Mouse (Mus musculus) megakaryocyte, embryonic 14.5 days (primary cell): Measurements from ENCODE around the gene Dapp1. TPM values are rescaled to one million over a fixed set of nuclear protein-coding genes. Genes with fewer than 3 reads are reported as not detected.
A peak's percentile ranks its signal among the peaks of the same experiment; 100 is the strongest.

Source experiments
- H3K27me3 ChIP-seq: replicated peaks from 2 replicates; pipeline ENCODE3; 2012; ENCODE audit warnings: inconsistent platforms
- H3K36me3 ChIP-seq: replicated peaks from 2 replicates; pipeline ENCODE3; 2012; ENCODE audit warnings: low read length, inconsistent platforms, mixed read lengths
- H3K4me1 ChIP-seq: 2 replicates; pipeline ENCODE4 v1.6.1; 2012; ENCODE audit warnings: inconsistent platforms
- H3K4me3 ChIP-seq: replicated peaks from 2 replicates; pipeline ENCODE3; 2012; ENCODE audit warnings: moderate library complexity, mild to moderate bottlenecking, inconsistent platforms
- H3K9me3 ChIP-seq: 2 replicates; pipeline ENCODE4 v1.6.1; 2012; ENCODE audit warnings: inconsistent platforms
- FLI1 ChIP-seq: IDR thresholded peaks from 2 replicates; pipeline ENCODE4 v1.6.1; 2012; ENCODE audit warnings: low read length, inconsistent platforms, mixed read lengths
- GATA1 ChIP-seq: IDR thresholded peaks from 3 replicates; pipeline ENCODE4 v1.6.1; 2012; ENCODE audit warnings: mixed read lengths, low read length, inconsistent platforms, borderline replicate concordance
- polyA plus RNA-seq: library from polyadenylated mRNA; stranded (reverse); fragments of >175 nt; gene quantifications from 2 replicates; pipeline ENCODE4 v1.2.3, GENCODE M21; 2012; ENCODE audit warnings: low replicate concordance; ENCODE audit not compliant: insufficient read depth

Dapp1 gene
- polyA plus RNA-seq, 1 experiment: 32.0 TPM

GRCm38 (mm10) chr3:137950191-137950885 lies 31.0 kb downstream of the Dapp1 start:
- TF ChIP-seq FLI1 (no peak), GATA1 (no peak)
- no peaks in the 10 kb centered on the region for H3K9me3 ChIP-seq
- H3K27me3 ChIP-seq: no peaks in the 10 kb centered on the region
- peaks cover 100% of the 10 kb centered on the region for H3K4me1 ChIP-seq
- H3K4me3 ChIP-seq: peak overlapping the region; percentile 75
- peaks cover 99% of the 10 kb centered on the region for H3K36me3 ChIP-seq

- peaks cover 99% of the 10 kb centered on the region for H3K36me3 ChIP-seq
- peaks cover 94% of the 10 kb centered on the region for H3K4me1 ChIP-seq
- no peaks in the 10 kb centered on the region for H3K27me3 ChIP-seq
- no peaks in the 10 kb centered on the region for H3K9me3 ChIP-seq
- TF ChIP-seq GATA1 (no peak), FLI1 (no peak)
- no peak overlapping the region for H3K4me3 ChIP-seq
These were observed 33.8 kb downstream of the Dapp1 start for GRCm38 (mm10) chr3:137947525-137947924.

- TF ChIP-seq FLI1: no peak
- TF ChIP-seq GATA1: no peak
- Histone ChIP-seq H3K9me3 (no peaks in the 10 kb centered on the region), H3K4me3 (no peak overlapping the region), H3K36me3 (peaks cover 99% of the 10 kb centered on the region), H3K27me3 (no peaks in the 10 kb centered on the region), H3K4me1 (peaks cover 94% of the 10 kb centered on the region)
These were observed 34.5 kb downstream of the Dapp1 start for GRCm38 (mm10) chr3:137946827-137947226.

- peaks cover 87% of the 10 kb centered on the region for H3K4me1 ChIP-seq
These were observed 37.6 kb downstream of the Dapp1 start for GRCm38 (mm10) chr3:137943737-137944154.

GRCm38 (mm10) chr3:137942098-137942622 lies 39.2 kb downstream of the Dapp1 start:
- H3K27me3 ChIP-seq: no peaks in the 10 kb centered on the region
- H3K4me3 ChIP-seq: no peak overlapping the region
- H3K9me3 ChIP-seq: no peaks in the 10 kb centered on the region
- H3K4me1 ChIP-seq: peaks cover 84% of the 10 kb centered on the region
- no peak for TF ChIP-seq GATA1
- peaks cover 94% of the 10 kb centered on the region for H3K36me3 ChIP-seq

More at GRCm38 (mm10) chr3:137943737-137944154, 37.6 kb downstream of the Dapp1 start:
- Histone ChIP-seq H3K27me3 (no peaks in the 10 kb centered on the region), H3K9me3 (no peaks in the 10 kb centered on the region), H3K4me3 (no peak overlapping the region), H3K36me3 (peaks cover 95% of the 10 kb centered on the region)
- TF ChIP-seq FLI1: no peak
- no peak for TF ChIP-seq GATA1

GRCm38 (mm10) chr3:137941555-137941954 lies 39.8 kb downstream of the Dapp1 start:
- TF ChIP-seq FLI1 (no peak), GATA1 (no peak)
- Histone ChIP-seq H3K4me3 (no peak overlapping the region), H3K36me3 (peaks cover 94% of the 10 kb centered on the region), H3K27me3 (no peaks in the 10 kb centered on the region), H3K9me3 (no peaks in the 10 kb centered on the region), H3K4me1 (peaks cover 84% of the 10 kb centered on the region)

- TF ChIP-seq GATA1: no peak
- no peak for TF ChIP-seq FLI1
- no peaks in the 10 kb centered on the region for H3K9me3 ChIP-seq
- H3K4me3 ChIP-seq: no peak overlapping the region
- H3K36me3 ChIP-seq: peaks cover 94% of the 10 kb centered on the region
- H3K4me1 ChIP-seq: peaks cover 84% of the 10 kb centered on the region
- H3K27me3 ChIP-seq: no peaks in the 10 kb centered on the region
These were observed 40.6 kb downstream of the Dapp1 start for GRCm38 (mm10) chr3:137940757-137941156.

- Histone ChIP-seq H3K27me3 (no peaks in the 10 kb centered on the region), H3K4me3 (no peak overlapping the region), H3K36me3 (peaks cover 94% of the 10 kb centered on the region), H3K9me3 (no peaks in the 10 kb centered on the region), H3K4me1 (peaks cover 85% of the 10 kb centered on the region)
- no peak for TF ChIP-seq GATA1
- TF ChIP-seq FLI1: no peak
These were observed 42.7 kb downstream of the Dapp1 start for GRCm38 (mm10) chr3:137938608-137939007.

- Histone ChIP-seq H3K9me3 (no peaks in the 10 kb centered on the region), H3K36me3 (peaks cover 95% of the 10 kb centered on the region), H3K4me3 (peak overlapping the region; percentile 28), H3K4me1 (peaks cover 88% of the 10 kb centered on the region), H3K27me3 (no peaks in the 10 kb centered on the region)
- no peak for TF ChIP-seq GATA1
These were observed 44.8 kb downstream of the Dapp1 start for GRCm38 (mm10) chr3:137936541-137936940.

- H3K36me3 ChIP-seq: peaks cover 95% of the 10 kb centered on the region
- H3K9me3 ChIP-seq: no peaks in the 10 kb centered on the region
- TF ChIP-seq FLI1: no peak
- no peak for TF ChIP-seq GATA1
- peaks cover 88% of the 10 kb centered on the region for H3K4me1 ChIP-seq
- H3K27me3 ChIP-seq: no peaks in the 10 kb centered on the region
- H3K4me3 ChIP-seq: peak overlapping the region; percentile 28
These were observed 45.5 kb downstream of the Dapp1 start for GRCm38 (mm10) chr3:137935570-137936525.
